ENCODE assay signal across 8 mouse cellular contexts in the genomic region with DNA sequence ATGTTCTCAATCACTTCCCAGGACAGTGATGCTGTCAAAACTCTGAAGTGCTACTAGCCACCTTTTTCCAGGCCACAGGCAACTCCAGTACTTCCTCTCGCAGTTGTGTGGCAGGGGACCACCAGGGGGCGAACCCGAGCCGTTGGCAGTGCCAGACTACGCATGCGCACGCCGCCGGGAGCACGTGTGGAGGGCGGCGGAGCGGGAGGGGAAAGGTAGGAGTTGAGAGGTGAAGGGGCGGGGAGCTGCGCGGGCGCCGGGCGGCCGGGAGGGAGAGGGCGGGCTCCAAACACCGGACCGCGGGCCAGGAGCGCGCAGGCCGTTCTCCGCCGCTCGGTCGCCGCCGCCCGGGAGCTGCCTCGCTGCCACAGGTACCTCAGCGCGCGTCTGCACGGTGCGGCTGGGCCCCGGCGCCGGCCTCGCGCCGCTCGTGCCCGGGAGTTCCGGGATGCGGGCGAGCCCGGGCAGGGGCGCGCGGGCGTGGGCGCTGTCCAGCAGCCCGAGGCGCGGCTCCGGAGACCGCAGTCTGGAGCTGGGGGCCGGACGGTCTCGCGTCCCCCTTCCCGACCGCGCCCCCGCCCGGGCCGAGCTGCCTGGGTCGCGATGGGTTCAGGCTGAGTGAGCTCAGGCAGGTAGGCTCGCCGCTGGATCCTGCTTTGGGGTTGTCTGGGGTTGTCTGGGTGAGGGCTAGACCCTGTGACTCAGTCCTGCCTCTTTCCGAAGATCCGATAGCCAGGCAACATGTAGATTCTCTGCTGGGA. TPM values are rescaled to one million over a fixed set of nuclear protein-coding genes. Genes with fewer than 3 reads are reported as not detected.
DNase-seq lines count a peak whose midpoint lies in the region; ATAC-seq and TF ChIP-seq lines count a peak whose summit lies in the region.

A gene (plus strand): TSS at position 154 of the 761 bp plus-strand sequence.

- peak within 1 kb of the TSS; percentile 58 for H3K4me3 ChIP-seq in hindbrain, embryonic 14.5 days (replicated peaks; ENCODE audit: low read length)

- H3K9me3 ChIP-seq in hindbrain, embryonic 14.5 days (ENCODE audit: control insufficient read depth, low read length) = no peaks in the 10 kb centered on the region

- POLR2A ChIA-PET in Patski (lab: Charles Lee) = interaction anchor here (0.9 to 1.2 kb wide), 3 partner anchors 13 to 75 kb away, joined by 3 read pairs; a partner anchor contains a TSS

- under 1% methylated on average over 57 of the region's 78 CpGs for WGBS in hindbrain, embryonic 14.5 days

- H3K4me1 ChIP-seq in hindbrain, embryonic 14.5 days (replicated peaks; ENCODE audit: control insufficient read depth, insufficient read depth, low read length) = peaks cover 9% of the 10 kb centered on the region

- no peak within 1 kb of the TSS for H3K27ac ChIP-seq in hindbrain, embryonic 14.5 days

- peak within 1 kb of the TSS; percentile 75 for H3K9ac ChIP-seq in hindbrain, embryonic 14.5 days

- no peaks in the 10 kb centered on the region for H3K27me3 ChIP-seq in Patski
- H3K27me3 ChIP-seq in hindbrain, embryonic 14.5 days (ENCODE audit: control insufficient read depth, insufficient read depth, low read length) = no peaks in the 10 kb centered on the region

- in situ Hi-C loops in Patski (cut with MboI; ENCODE audit: low pct_unique_long_range_greater_than_20kb) = no loop called here

- peak; percentile 74 for ATAC-seq in Patski
- ATAC-seq in hindbrain, embryonic 14.5 days (ENCODE audit: low FRiP score) = peak; percentile 89

- DNase-seq in Patski (ENCODE audit: low read depth, low spot score) = peak; percentile 59
- DNase-seq in cerebellum, postnatal 14 days = peak; percentile 100
- DNase-seq in frontal cortex, postnatal 25 days (ENCODE audit: low spot score in 2 of 2) = peak; percentile 98 to 99
- DNase-seq in hindbrain, embryonic 14.5 days (ENCODE audit: low spot score) = peak; percentile 97
- DNase-seq in layer of hippocampus, postnatal 36 days = peak; percentile 96 to 98
- peak; percentile 97 for DNase-seq in lung, postnatal 36 days
- DNase-seq in retina, postnatal 1 day = peak; percentile 96
- peak; percentile 95 to 98 for DNase-seq in urinary bladder, adult 18-20 months (ENCODE audit: low spot score in 2 of 2)

- CTCF ChIA-PET in Patski (lab: Charles Lee) = interaction anchor here (0.6 to 1.6 kb wide), 12 partner anchors 9 to 78 kb away, joined by 3 to 8 read pairs (median 4); a partner anchor contains a TSS

- no peaks in the 10 kb centered on the region for H3K36me3 ChIP-seq in hindbrain, embryonic 14.5 days (replicated peaks; ENCODE audit: control insufficient read depth, insufficient read depth)

- peak within 1 kb of the TSS; percentile 93 for H3K4me2 ChIP-seq in hindbrain, embryonic 14.5 days (replicated peaks)

- TF ChIP-seq CTCF in Patski (IDR thresholded peaks at IDR 0.05) = peak; percentile 99

RNA-seq across cellular contexts. Expression of the gene that starts here (rescaled TPM):
- polyA plus RNA-seq in Patski (2021) = 54.7 TPM
- 53.5 and 54.6 TPM in 2 replicates for polyA plus RNA-seq in hindbrain, embryonic 14.5 days (2014; fragmentation: Nextera tagmentation; extraction: Ambion mirVana)
- total RNA-seq in layer of hippocampus, postnatal 36 days (2021) = 10 to 100 TPM; 97.4 to 98.6 TPM
